Mouse (Mus musculus): ENCODE measurements around the gene Aebp2.

DNA sequence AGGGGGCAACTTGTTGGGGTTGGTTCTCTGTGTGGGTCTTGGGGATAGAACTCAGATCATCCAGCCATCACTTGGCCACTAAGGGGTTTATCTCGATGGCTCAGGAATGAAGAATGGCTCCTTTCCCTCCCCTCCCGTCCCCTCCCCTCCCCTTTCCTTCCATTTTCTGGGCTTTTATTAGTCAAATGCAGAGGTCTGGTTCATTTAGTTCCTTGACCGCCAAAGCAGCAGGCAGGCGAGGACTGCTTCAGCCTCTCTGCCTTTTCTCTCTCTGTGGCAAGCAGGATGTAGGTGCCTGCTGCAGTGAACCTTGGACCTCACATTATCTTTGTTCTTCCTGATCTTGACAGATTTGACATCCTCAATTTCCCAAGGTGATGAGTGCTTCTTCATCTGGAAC is 54.6 kb downstream of the Aebp2 start:
- TF ChIP-seq CTCF (IDR thresholded peaks at IDR 0.05; ENCODE audit: control insufficient read depth, insufficient read depth, insufficient read length) (no peak), USF1 (IDR thresholded peaks at IDR 0.05; ENCODE audit: low read depth) (no peak), MAX (IDR thresholded peaks at IDR 0.05) (no peak), MYOG (IDR thresholded peaks at IDR 0.05; ENCODE audit: control insufficient read depth, extremely low read depth, insufficient read length) (no peak), CEBPB (IDR thresholded peaks at IDR 0.05; ENCODE audit: low read depth) (no peak)
